In the genomic region with DNA sequence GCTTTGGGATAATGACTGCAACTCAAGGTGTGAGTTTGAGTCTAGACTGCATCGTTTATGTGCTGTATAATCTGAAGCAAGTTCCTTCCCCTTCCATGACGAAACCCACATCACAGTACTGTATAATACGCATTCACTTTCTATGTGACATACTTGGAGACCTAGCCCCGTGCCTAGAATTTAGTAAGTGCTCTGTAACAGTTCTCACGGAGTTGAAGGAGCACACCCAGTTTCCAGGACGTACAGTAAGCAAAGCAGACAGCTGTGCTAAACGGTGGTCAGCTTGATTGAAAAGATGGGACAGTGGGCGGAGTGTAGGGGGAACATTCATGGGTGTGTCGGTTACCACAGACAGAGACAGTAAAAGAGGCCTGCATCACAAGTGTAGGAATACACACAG, we compare ENCODE assay signal across 19 mouse cellular contexts. TPM values are rescaled to one million over a fixed set of nuclear protein-coding genes. Genes with fewer than 3 reads are reported as not detected.
DNase-seq lines count a peak whose midpoint lies in the region; ATAC-seq lines count a peak whose summit lies in the region.
"Had no signal": no experiment of that assay in that cellular context is flagged by ENCODE, and none has a peak within 500 bp of the region (broad histone marks: within the 10 kb centered on the region; RNA-seq: fewer than 3 reads in every experiment).

No protein-coding gene starts in this region.

- DNase-seq in heart, postnatal 14 days, result no peak
- no peak for DNase-seq in hindbrain, embryonic 14.5 days (ENCODE audit: low spot score)
- DNase-seq in hindbrain, embryonic 11.5 days (ENCODE audit: low spot score), result no peak
- peak; percentile 68 for DNase-seq in A20 (ENCODE audit: low read depth, low spot score)
- DNase-seq in frontal cortex, postnatal 10 days (ENCODE audit: low spot score in 2 of 2), result no peak
- DNase-seq in adrenal gland, postnatal 4 days (ENCODE audit: low spot score in 2 of 2), result no peak
- DNase-seq: adrenal gland, postnatal 14 days; cerebellum, postnatal 36 days; kidney, adult 2 months; kidney, postnatal 14 days; liver; thymus, adult 2 months had no signal

- ATAC-seq in heart, embryonic 11.5 days (replicated peaks; ENCODE audit: insufficient number of reproducible peaks, low FRiP score, low TSS enrichment), result no peak
- ATAC-seq in hindbrain, embryonic 14.5 days (ENCODE audit: low FRiP score), result no peak
- ATAC-seq in hindbrain, embryonic 11.5 days (ENCODE audit: low FRiP score), result no peak
- peak; percentile 78 for ATAC-seq in activated CD4-positive, CD25-positive, alpha-beta regulatory T cell, adult 4 months
- ATAC-seq: CD4-positive, CD25-positive, alpha-beta regulatory T cell, adult 4 months had no signal

- no peak overlapping the region for H3K4me3 ChIP-seq in heart, embryonic 11.5 days (ENCODE audit: low read depth, low read length)
- no peak overlapping the region for H3K4me3 ChIP-seq in hindbrain, embryonic 14.5 days (replicated peaks; ENCODE audit: low read length)
- no peak overlapping the region for H3K4me3 ChIP-seq in hindbrain, embryonic 11.5 days (ENCODE audit: low read depth, low read length)
- H3K4me3 ChIP-seq: forebrain, embryonic 12.5 days; left cerebral cortex, adult 2 months; neural tube, embryonic 13.5 days had no signal

- H3K27ac ChIP-seq in heart, embryonic 11.5 days (ENCODE audit: low read depth, low read length), result peak overlapping the region; percentile 85
- H3K27ac ChIP-seq in hindbrain, embryonic 14.5 days, result 0 out of 2 replicates have a peak overlapping the region, but pooled peaks have one; percentile 82
- H3K27ac ChIP-seq in hindbrain, embryonic 11.5 days (ENCODE audit: low read depth, low read length), result no peak overlapping the region

- no peaks in the 10 kb centered on the region for H3K9me3 ChIP-seq in heart, embryonic 11.5 days (replicated peaks; ENCODE audit: control insufficient read depth, low read length)
- no peaks in the 10 kb centered on the region for H3K9me3 ChIP-seq in hindbrain, embryonic 14.5 days (ENCODE audit: control insufficient read depth, low read length)
- no peaks in the 10 kb centered on the region for H3K9me3 ChIP-seq in hindbrain, embryonic 11.5 days (ENCODE audit: control insufficient read depth, low read length)
- H3K9me3 ChIP-seq: forebrain, embryonic 12.5 days; neural tube, embryonic 13.5 days had no signal

- H3K9ac ChIP-seq in heart, embryonic 11.5 days (ENCODE audit: low read depth, low read length), result no peak overlapping the region
- no peak overlapping the region for H3K9ac ChIP-seq in hindbrain, embryonic 14.5 days
- H3K9ac ChIP-seq in hindbrain, embryonic 11.5 days (ENCODE audit: low read depth, low read length), result no peak overlapping the region
- H3K9ac ChIP-seq: forebrain, embryonic 12.5 days; neural tube, embryonic 13.5 days had no signal

- peaks cover 18% of the 10 kb centered on the region; the same call in 1 of the 2 replicates for H3K4me1 ChIP-seq in heart, embryonic 11.5 days (ENCODE audit: control insufficient read depth, insufficient read depth, low read length)
- H3K4me1 ChIP-seq in hindbrain, embryonic 14.5 days (replicated peaks; ENCODE audit: control insufficient read depth, insufficient read depth, low read length), result peaks cover 13% of the 10 kb centered on the region
- 0 out of 2 replicates have a peak, but pooled peaks cover 2% of the 10 kb centered on the region for H3K4me1 ChIP-seq in hindbrain, embryonic 11.5 days (replicated peaks; ENCODE audit: control insufficient read depth, insufficient read depth, low read length)

- no peaks in the 10 kb centered on the region for H3K27me3 ChIP-seq in heart, embryonic 11.5 days (ENCODE audit: control insufficient read depth, insufficient read depth, low read length)
- no peaks in the 10 kb centered on the region for H3K27me3 ChIP-seq in hindbrain, embryonic 14.5 days (ENCODE audit: control insufficient read depth, insufficient read depth, low read length)
- H3K27me3 ChIP-seq in hindbrain, embryonic 11.5 days (ENCODE audit: control insufficient read depth, insufficient read depth, low read length), result no peaks in the 10 kb centered on the region
- H3K27me3 ChIP-seq: forebrain, embryonic 12.5 days; neural tube, embryonic 13.5 days had no signal

- H3K36me3 ChIP-seq in heart, embryonic 11.5 days (ENCODE audit: control insufficient read depth, insufficient read depth, low read length), result no peaks in the 10 kb centered on the region
- H3K36me3 ChIP-seq in hindbrain, embryonic 14.5 days (replicated peaks; ENCODE audit: control insufficient read depth, insufficient read depth), result no peaks in the 10 kb centered on the region
- no peaks in the 10 kb centered on the region for H3K36me3 ChIP-seq in hindbrain, embryonic 11.5 days (ENCODE audit: control insufficient read depth, insufficient read depth, low read length)
- H3K36me3 ChIP-seq: forebrain, embryonic 12.5 days; neural tube, embryonic 13.5 days had no signal

- WGBS in heart, embryonic 11.5 days (ENCODE audit: insufficient replicate concordance), result 81% methylated on average over 9 of the region's 9 CpGs
- WGBS in hindbrain, embryonic 14.5 days, result 92% methylated on average over 9 of the region's 9 CpGs
- WGBS in hindbrain, embryonic 11.5 days, result 90% methylated on average over 9 of the region's 9 CpGs

- intact Hi-C loops in heart, postnatal 14 days (cut with DNase I), result no loop called here

- H3K4me2 ChIP-seq in heart, embryonic 11.5 days, result no peak overlapping the region
- H3K4me2 ChIP-seq in hindbrain, embryonic 14.5 days (replicated peaks), result no peak overlapping the region
- H3K4me2 ChIP-seq in hindbrain, embryonic 11.5 days (replicated peaks; ENCODE audit: low read depth, low read length), result no peak overlapping the region
- H3K4me2 ChIP-seq: forebrain, embryonic 12.5 days; midbrain, embryonic 11.5 days; neural tube, embryonic 13.5 days had no signal

RNA-seq across cellular contexts. Expression of gene Enpp5, which starts 51.3 kb away (rescaled TPM):
- polyA plus RNA-seq in heart, embryonic 11.5 days (2014; fragmentation: Nextera tagmentation; extraction: Ambion mirVana), result 7.8 and 10.0 TPM in 2 replicates
- total RNA-seq in heart, postnatal 14 days (2021), result 10 to 100 TPM in 1 of 2 experiments, 1 to 10 TPM in 1; 9.0 to 10.3 TPM
- polyA plus RNA-seq in hindbrain, embryonic 14.5 days (2014; fragmentation: Nextera tagmentation; extraction: Ambion mirVana), result 88.6 and 102 TPM in 2 replicates
- polyA plus RNA-seq in hindbrain, embryonic 11.5 days (2014; fragmentation: Nextera tagmentation; extraction: Ambion mirVana), result 14.8 and 16.6 TPM in 2 replicates
- 1 to 10 TPM; 3.8 to 5.5 TPM for polyA plus RNA-seq in activated CD4-positive, CD25-positive, alpha-beta regulatory T cell, adult 4 months (2017; shearing (Covaris generic))
- total RNA-seq in adrenal gland, postnatal 4 days (2021), result 10 to 100 TPM; 35.8 to 37.7 TPM
